Mouse (Mus musculus) natural killer cell, adult 2 months (primary cell): ENCODE data around the gene Opcml.

Experiments used
- DNase-seq, 2 experiments: peaks; one replicate each; pipeline ENCODE4 v3.0.0; 2022; ENCODE audit warnings: low spot score in 2 of 2

Opcml gene

DNA sequence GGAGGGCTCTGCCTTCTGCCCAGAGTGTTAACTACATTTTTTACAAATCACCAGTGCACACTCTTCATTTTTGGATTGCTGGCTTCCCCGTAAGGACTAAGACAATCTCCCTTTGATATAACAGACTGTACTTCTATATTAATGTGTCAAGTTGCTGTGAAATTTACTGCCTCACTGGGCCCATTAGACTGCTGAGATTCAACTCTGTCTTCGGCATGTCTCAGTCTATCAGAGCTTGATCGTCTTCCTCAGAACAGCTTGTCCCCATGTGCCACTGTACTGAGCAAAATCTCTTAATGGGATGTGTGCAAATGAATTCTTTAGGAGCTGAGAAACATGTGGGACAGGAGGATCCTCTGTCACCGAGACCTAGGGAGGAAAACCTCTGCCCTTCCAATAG, 970.9 kb downstream of the Opcml start:
- no peak for DNase-seq

DNA sequence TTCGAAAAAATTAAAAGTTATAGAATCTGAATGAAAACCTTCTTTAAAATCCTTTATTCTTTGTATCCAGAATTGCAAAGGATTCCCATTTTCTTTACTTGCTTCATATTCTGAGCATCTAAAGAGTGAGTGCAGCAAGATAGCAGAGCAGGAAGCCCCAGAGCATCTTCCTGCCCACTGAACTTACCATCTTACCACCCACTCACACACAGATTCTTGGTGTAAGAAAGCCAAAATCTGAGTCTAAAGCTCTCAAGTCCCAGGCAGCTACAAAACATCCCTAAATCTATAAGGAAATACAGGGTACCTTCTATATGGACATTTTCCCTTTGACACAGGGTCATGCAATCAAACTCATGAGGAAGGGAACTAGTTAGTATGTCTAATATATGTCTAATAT, 973.6 kb downstream of the Opcml start:
- no peak for DNase-seq

DNA sequence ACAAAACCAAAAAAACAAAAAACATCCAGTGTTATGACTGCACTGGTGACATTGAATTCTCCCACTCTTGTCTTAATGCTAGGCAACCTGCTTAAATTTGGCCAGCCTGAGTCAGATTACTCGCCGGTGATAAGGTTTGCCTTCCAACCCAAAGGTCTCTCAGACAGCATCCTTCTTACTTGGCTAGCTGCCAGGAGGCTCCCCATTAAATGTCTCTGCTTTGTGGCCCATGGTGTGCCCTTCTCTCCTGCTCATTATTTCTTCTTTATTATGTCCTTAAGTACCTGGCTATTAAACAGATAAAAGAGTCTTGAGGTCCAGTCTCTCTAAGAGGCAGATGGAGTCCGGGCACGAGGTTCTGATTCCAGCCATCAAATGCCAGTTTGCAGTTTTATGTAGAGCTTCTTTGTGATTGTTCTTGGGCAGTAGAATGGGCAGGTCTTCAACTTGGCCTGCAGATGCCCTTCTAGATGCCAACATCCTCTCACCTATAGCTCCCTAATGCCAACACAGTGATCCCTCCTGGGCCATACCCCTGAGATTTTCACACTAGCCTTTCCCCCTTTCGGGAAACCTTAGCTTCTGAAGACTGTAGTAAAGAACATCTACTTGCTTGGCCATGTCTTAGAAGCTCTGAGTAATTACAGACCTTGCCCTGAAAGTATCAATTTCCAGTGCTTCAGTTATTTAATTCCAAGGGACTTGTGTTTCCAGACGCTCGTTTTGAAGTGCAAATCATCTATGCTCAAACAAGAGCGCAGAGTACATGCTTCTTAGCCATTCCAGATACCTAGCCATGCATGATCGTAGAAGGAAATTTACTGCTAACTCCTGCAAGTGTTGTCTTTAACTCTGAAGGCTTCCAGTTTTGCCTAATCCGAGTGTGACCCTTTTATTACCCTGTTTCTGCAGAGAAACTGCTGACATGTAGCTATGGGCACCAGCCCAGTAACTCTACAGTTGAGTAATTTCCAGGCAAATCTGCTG, 986.2 kb downstream of the Opcml start:
- DNase-seq, result no peak

GRCm38 (mm10) chr9:28783834-28784233, 993.3 kb downstream of the Opcml start:
- no peak for DNase-seq

DNA sequence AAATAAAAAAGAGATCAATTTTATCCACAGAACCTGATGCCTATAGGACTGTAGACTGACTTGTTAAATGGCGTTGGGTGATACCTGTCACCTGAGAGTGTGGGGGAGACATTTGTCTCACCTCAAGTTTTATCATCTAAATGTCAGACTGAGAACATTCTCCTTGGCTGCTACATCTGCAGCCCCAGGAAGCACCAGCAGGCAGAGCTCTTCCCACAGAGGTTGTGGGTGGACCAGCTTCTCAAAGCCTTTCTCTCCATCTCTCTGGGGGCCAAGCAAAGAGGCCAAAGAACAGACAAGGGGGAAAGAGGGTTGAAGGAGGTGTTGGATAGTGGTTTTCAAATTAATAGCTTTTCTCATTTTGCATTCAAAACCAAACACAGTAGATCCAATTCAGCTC, 998.9 kb downstream of the Opcml start:
- no peak for DNase-seq

DNA sequence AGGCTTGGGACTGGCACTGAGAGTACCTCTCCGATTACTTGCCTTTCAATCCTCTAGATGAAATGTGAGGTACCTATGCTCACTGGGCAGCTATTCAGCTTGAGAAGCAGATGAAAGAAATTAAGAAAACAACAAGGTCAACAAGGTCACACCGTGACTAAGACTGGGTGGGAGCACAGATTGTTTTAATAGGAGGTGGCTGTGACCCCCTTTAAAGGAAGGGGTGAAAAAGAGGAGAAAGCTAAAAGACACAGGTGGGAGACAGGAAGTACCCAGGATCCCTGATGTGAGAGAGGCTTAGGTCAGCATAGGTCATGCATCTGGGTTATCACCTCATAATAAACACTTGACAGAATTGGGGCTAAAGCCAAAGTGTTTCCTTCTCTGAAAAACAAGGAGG, 1009.5 kb downstream of the Opcml start:
- no peak for DNase-seq

GRCm38 (mm10) chr9:28806666-28807065, 1016.1 kb downstream of the Opcml start:
- no peak for DNase-seq

GRCm38 (mm10) chr9:28822060-28822459, 1031.5 kb downstream of the Opcml start:
- DNase-seq, result no peak

GRCm38 (mm10) chr9:28822466-28822865, 1031.9 kb downstream of the Opcml start:
- no peak for DNase-seq

DNA sequence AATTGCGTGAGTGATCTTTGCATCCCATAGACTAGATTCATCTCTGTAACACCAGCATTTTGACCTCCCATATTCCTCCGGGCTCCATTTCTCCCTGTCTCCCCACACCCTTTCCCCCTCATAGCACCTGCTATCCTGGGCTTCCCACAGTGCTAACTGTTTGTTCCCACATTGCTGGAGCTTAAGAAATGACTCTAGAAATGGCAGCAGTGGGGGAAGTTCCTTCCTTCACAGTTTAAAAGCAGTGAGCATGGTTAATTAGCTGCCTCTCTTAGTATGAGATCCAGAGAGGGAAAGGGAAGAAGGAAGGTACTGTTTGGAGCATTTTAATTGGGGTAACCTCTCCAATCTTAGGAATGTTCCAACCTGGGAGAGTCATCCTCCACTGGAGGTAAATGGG, 1035.2 kb downstream of the Opcml start:
- no peak for DNase-seq

GRCm38 (mm10) chr9:28845961-28846570, 1055.5 kb downstream of the Opcml start:
- no peak for DNase-seq

GRCm38 (mm10) chr9:28855826-28856225, 1065.3 kb downstream of the Opcml start:
- DNase-seq, result no peak

DNA sequence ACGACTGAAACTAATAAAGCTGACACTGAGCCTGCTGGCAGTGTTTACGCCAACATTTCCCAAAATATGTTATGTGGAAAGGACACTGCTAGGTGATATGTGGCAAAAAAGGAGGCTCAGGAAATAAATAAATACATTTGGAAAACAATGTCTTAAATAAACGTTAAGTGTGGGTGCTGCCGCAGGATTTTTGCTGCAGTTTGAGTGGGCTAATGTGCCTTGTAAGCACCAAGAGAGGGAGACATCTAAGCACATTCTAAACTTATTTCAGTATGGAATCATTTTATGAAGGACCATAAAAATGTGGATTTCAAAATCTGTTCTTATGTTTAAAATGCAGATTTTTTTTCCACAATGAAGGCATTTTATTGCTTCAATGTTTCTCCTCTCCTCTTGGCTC, 1071.4 kb downstream of the Opcml start:
- no peak for DNase-seq

GRCm38 (mm10) chr9:28867256-28867655, 1076.7 kb downstream of the Opcml start:
- DNase-seq, result no peak

- DNase-seq, result no peak
Observed at GRCm38 (mm10) chr9:28870478-28870877, 1079.9 kb downstream of the Opcml start.

- DNase-seq, result no peak
Observed at GRCm38 (mm10) chr9:28882566-28882965, 1092.0 kb downstream of the Opcml start.

- no peak for DNase-seq
Observed at GRCm38 (mm10) chr9:28891611-28892010, 1101.0 kb downstream of the Opcml start.

DNA sequence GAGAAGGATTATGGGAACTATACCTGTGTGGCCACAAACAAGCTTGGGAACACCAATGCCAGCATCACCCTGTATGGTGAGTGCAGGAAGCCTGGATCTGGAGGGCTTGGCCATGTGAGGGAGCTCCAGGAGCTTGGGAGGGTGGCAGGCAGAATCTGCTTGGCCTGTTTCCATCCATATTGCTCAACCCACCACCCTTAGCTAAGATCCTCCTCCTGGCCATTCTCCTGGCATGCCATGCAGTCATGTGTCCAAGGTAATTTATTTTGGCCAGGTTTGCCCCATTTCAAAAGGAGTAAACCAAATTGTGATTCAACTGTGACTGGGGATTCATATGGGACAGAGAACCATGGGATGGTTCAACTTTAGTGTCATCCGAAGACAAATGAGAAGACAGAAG, 1112.7 kb downstream of the Opcml start:
- no peak for DNase-seq

DNA sequence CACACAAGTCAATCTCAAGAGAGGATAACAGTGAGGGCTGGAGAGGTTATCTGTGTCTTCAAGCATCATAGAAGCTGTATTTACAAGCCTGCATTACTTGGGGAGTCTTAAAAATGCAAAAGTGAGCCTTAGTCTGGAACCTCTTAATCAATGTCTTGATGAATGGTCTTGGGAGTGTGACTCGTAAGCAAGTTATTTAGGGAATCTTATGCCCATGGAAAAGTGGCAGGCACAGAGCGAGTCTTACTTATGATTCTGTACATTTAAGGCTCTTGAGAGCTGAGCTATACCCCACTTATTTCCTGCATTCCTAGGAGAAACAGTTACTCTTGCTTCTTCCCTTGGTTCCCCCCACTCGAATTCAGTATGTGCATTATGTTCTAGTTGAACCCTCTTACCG, 1119.2 kb downstream of the Opcml start:
- DNase-seq, result no peak

- no peak for DNase-seq
Observed at GRCm38 (mm10) chr9:28911571-28912185, 1121.1 kb downstream of the Opcml start.

- no peak for DNase-seq
Observed at GRCm38 (mm10) chr9:28932069-28932468, 1141.5 kb downstream of the Opcml start.

- DNase-seq, result no peak
Observed at GRCm38 (mm10) chr9:28937163-28937562, 1146.6 kb downstream of the Opcml start.

DNA sequence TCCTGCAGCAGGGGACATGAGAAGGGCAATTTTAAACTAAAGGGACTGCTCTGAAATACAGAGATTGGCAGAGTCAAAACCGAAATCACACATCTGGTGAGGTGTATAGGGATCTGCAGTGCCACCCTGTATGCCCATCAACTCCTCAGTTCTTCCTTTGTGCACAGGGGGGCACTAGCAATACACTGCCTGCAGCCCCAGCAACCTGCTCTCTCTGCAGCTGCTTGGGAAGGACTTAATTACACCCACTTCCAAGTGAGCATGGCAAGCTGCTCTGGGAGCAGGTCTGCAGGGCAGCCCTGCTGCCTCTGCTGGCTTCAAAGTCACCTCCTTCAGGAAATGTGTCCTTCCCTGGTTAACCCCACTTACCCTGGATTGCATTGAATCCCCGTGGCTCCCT, 1147.4 kb downstream of the Opcml start:
- DNase-seq, result no peak
